Mouse (Mus musculus): ENCODE results near the gene Bmf.

The Bmf gene

DNA sequence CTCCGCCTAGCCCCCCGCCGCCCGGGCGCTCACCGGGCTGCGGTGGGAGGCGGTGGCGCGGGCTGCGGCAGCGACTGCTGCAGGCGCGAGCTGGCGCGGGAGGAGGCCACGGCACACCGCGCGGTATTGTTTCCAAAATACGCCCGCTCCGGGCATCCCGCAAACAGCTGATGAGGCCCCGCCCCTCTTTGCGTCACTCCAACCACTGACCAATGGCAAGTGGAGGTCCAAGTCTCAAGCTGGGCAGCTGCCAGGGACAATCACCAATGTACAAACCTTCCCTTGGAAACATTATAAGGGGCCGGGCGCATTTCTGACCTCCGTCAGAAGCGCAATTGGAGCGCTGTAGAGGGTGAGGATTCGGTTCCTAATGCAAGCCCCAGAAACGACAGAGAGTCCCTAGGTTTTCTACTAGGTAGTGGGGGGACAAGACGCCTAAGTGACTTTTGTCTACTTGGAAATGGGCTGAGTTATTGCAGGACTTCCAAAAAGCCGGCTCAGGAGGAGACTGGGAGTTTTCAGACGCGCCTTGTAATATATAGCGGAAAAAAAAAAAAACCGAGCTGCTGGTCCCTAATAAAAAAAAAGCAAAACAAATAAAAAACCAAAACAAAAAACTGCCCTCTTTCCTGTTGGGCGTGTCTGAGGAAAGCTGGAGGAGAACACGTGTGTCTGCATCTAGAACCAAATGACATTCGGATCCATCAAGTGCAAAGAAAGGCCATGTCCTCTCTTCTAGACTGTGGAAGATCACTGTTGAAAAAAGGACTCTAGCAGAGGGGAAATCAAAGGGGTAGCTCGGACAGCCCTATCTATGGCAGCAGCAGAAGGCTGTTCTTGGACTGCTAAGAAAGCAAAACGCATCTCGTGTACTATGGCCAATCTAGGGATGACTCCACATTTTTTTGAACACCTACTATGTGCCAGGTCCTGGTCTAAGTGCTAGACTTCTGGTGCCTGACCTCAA is at the start of gene Bmf:
Gene Bmf (minus strand): TSS at position 181 of the 967 bp plus-strand sequence.
- peak; percentile 43 for DNase-seq (ENCODE audit: low spot score)

- DNase-seq (ENCODE audit: low spot score): no peak
Measured at GRCm38 (mm10) chr2:118599087-118599486, 49.6 kb upstream of the Bmf start.

GRCm38 (mm10) chr2:118597673-118598568 is 48.4 kb upstream of the Bmf start, which contains the start of gene Bub1b:
TSS of gene Bub1b (plus strand) at chr2:118598211.
- peak; percentile 89 for DNase-seq (ENCODE audit: low spot score)

- DNase-seq (ENCODE audit: low spot score): no peak
Measured at GRCm38 (mm10) chr2:118591083-118591482, 41.6 kb upstream of the Bmf start.

DNA sequence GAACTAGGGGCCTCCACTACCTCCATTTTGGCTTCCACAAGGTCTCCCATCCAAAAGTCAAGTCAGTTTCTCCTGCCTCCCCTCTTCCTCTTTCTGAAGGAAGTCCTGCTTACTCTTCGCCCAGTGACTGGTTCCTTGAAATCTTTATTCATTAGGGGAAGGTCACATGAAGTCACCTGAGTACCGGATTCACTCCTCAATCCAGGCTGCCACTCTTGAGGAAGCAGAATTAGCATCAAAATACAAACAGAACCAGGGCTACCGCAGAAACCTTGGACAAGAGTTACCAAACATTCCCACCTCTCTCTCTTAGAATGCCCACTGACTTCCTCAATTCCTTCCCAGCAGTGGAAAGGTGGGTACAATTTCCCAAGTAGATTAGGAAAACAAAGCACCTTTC is 38.2 kb upstream of the Bmf start:
- DNase-seq (ENCODE audit: low spot score): no peak

GRCm38 (mm10) chr2:118586013-118586412 is 36.5 kb upstream of the Bmf start:
- no peak for DNase-seq (ENCODE audit: low spot score)

DNA sequence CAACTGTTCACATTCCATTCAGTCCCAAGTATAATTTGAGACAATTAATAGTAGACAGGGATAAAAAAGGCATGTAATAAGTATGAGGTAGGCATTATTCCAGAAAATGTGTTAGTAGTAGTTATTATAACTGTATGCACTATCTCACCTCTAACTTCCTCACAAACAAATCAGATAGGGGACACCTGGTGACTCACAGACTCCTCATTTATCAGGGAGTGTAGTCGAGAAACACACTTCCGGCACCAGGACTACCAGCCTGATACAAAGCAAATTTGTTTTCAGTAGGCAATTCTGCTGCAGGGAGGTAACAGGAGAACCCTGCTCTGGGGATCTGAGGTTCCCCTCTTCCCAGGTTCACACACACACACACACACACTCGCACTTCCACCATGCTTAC is 23.6 kb upstream of the Bmf start:
- no peak for DNase-seq (ENCODE audit: low spot score)

DNA sequence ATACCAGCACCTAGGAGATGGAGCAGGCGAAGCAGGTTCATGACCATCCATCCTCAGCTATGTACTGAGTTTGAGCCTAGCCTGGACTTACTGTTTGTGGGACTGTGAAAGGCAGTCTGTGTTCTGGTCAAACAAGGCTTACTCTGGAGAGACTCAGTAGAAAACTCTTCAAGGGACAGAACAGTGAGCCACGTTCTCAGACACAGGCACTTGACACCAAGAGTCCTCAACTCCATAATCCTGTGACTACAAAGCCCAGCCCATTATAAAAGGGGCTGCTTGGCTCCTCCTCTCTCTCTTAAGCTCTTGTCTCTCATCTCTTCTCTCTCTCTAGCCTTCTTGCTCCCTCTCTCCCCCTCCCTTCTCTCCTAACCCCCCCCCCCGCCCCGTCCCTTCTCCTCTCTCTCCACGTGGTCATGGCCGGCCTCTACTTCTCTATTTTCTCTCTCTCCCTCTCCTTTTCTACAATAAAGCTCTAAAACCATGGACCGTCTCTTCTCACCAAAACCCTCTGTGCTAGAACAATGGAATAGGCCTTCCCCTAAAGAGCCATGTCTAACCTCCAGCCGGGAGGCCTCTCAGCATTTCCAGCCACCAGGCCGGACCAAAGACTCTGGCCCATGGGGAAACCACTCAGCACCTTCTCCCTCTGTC is 22.8 kb upstream of the Bmf start:
- no peak for DNase-seq (ENCODE audit: low spot score)

GRCm38 (mm10) chr2:118570939-118571338 is 21.5 kb upstream of the Bmf start:
- no peak for DNase-seq (ENCODE audit: low spot score)

DNA sequence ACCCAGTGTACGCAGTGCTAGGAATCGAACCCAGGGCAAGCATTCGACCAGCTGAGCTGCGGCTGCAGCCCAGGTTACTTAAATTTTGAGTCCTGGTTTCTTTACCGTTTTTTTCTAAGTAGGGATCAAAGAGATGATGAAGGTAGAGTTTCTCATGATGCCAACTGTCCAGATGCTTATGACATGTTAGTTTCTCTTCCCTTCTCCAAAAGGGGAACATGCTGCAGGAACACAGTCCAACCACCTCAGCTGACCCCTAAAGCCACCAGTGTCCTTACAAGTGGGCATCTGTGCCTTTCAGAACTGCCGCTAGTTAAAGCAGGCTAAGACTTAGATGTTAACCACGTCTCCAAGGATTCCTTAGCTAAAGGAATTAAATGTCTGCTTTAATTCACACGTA is 17.7 kb upstream of the Bmf start:
- no peak for DNase-seq (ENCODE audit: low spot score)

GRCm38 (mm10) chr2:118562431-118562830 is 12.9 kb upstream of the Bmf start:
- DNase-seq (ENCODE audit: low spot score): no peak

DNA sequence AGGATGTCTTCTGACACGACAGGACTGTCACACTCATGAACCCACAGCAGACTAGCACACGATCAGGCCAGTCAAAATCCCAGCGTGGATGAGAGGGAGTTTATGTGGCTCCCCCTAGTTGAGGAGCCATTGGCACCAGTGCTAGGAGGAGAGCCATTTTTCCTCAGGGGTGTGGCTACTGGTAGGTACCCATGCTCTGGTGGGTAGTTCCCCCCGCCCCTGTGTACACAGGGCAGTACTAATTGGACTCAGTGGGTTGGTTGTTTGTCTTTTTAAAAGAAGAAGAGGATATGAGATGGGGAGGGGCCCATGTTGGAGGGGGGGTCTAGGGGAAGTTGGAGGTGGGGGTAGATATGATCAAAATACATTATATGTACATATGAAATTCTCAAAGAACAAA is 12.5 kb upstream of the Bmf start:
- no peak for DNase-seq (ENCODE audit: low spot score)

DNA sequence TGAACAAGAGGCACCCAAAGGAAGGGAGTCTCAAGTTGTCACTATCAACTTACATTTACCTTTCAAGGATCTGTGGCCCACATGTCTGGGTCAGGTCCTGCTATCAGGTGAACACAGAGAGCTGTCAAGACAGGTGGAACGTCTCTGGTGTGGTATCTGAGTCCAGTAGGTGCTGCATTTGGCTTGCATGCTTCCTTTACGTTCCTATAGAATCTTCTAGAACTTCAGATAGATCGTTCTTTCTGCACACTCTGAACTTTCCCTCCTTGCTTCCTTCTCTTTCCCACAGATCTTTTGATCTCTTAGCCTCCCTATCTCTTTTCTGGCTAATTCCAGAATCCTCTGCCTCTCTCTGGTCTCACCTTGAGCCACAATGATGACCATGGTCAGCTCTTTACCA is 8.9 kb upstream of the Bmf start:
- no peak for DNase-seq (ENCODE audit: low spot score)

- DNase-seq (ENCODE audit: low spot score): peak; percentile 78
Measured at GRCm38 (mm10) chr2:118554356-118554990, 5.0 kb upstream of the Bmf start.

- no peak for DNase-seq (ENCODE audit: low spot score)
Measured at GRCm38 (mm10) chr2:118551606-118552005, 2.1 kb upstream of the Bmf start.

- no peak for DNase-seq (ENCODE audit: low spot score)
Measured at GRCm38 (mm10) chr2:118548421-118549221, 866 bp downstream of the Bmf start.

- no peak for DNase-seq (ENCODE audit: low spot score)
Measured at GRCm38 (mm10) chr2:118547541-118548016, 1.9 kb downstream of the Bmf start.

DNA sequence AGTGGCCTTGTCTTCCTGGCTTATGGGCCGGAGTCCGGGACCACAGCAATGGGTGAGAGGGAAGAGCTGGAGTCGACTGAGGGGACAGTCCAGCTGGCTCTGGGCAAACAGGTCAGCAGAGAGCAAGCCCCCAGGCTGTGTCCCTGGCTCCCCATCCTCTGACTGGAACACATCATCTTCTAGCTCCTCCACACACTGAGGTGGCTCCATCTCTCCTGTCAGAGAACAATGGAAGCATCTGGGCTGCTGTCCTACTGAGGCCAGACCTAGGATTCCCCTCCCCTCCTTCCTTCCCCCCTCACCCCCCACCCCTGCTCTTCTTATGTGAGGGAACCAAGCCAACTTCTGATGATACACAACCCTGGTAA is 2.7 kb downstream of the Bmf start:
- no peak for DNase-seq (ENCODE audit: low spot score)

GRCm38 (mm10) chr2:118546104-118546797 is 3.2 kb downstream of the Bmf start:
- DNase-seq (ENCODE audit: low spot score): no peak
